Comparison of ENCODE assay signal across 8 mouse cellular contexts in the genomic region with DNA sequence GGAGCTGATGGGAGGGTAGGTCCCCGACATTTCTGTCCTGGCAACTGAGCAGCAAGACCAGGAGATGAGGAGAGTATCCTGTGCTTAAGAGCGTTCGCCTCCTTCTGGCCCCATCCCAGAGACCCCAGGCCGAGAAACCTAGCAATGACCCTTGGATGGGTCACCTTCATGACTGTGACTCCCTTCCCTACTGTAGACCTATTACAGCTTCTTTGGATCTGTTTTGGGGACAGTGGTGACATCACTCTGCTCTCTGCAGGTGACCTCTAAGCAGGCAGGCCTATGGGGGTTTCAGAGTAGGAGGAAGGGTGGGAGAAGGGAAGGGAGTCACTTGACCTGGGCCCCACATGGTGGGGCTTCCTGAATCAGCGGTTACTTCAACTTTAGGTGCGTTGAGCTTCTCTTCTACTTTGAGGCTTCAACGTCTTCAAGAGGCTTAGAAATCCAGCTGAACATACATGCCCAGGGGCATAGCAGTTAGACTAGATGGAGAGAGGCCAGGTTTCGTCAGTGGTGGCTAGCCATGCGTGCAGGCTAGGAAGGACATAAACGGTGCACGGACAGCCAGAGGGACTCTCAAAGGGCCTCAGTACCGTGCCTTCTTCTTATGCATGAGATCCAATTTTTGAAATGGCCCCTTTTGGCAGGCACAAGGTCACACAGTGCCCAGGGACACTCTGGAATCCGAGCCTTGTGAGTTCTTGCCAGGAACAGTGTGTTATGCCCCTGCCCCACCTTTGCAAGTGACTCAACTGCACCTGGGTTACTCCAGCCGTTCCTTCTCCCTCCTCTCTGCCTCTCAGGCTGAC. TPM values are rescaled to one million over a fixed set of nuclear protein-coding genes. Genes with fewer than 3 reads are reported as not detected.
DNase-seq lines count a peak whose midpoint lies in the region; ATAC-seq and TF ChIP-seq lines count a peak whose summit lies in the region.

No protein-coding gene starts in this region.

- DNase-seq in left cerebral cortex, adult 2 months (ENCODE audit: extremely low spot score in 1 of 2, low spot score in 2 of 2) = no peak
- no peak for DNase-seq in left cerebral cortex, adult 11 months (ENCODE audit: low spot score)
- DNase-seq in cerebellum, adult 9-10 months = peak; percentile 80
- DNase-seq in hindbrain, embryonic 10.5 days (ENCODE audit: low spot score) = peak; percentile 12
- no peak for DNase-seq in limb, embryonic 11.5 days (ENCODE audit: low spot score)
- no peak for DNase-seq in gastrocnemius, postnatal 10 days
- DNase-seq in ovary, postnatal 10 days (ENCODE audit: low spot score) = no peak

- peaks cover 25% of the 10 kb centered on the region for H3K4me1 ChIP-seq in hindbrain, embryonic 10.5 days (replicated peaks)
- H3K4me1 ChIP-seq in limb, embryonic 11.5 days (ENCODE audit: control insufficient read depth, insufficient read depth, low read length) = no peaks in the 10 kb centered on the region
- 0 out of 2 replicates have a peak, but pooled peaks cover 9% of the 10 kb centered on the region for H3K4me1 ChIP-seq in stomach, embryonic 14.5 days (ENCODE audit: control insufficient read depth, insufficient read depth, low read length)

- H3K9ac ChIP-seq in limb, embryonic 11.5 days (ENCODE audit: low read length) = no peak overlapping the region
- H3K9ac ChIP-seq in stomach, embryonic 14.5 days (replicated peaks; ENCODE audit: low read depth, low read length) = peak overlapping the region; percentile 55; the same call in 1 of the 2 replicates

- peak overlapping the region; percentile 75 for H3K4me3 ChIP-seq in left cerebral cortex, adult 2 months
- H3K4me3 ChIP-seq in hindbrain, embryonic 10.5 days = peak overlapping the region; percentile 67
- peak overlapping the region; percentile 50 for H3K4me3 ChIP-seq in limb, embryonic 11.5 days (ENCODE audit: low read depth, low read length)
- peak overlapping the region; percentile 50 for H3K4me3 ChIP-seq in stomach, embryonic 14.5 days (ENCODE audit: low read depth, low read length)

- intact Hi-C loops in left cerebral cortex, adult 2 months (cut with DNase I) = loop anchor here (1.0 kb wide), 1 partner anchor 37 kb away; no protein-coding TSS in a partner anchor

- H3K36me3 ChIP-seq in hindbrain, embryonic 10.5 days = no peaks in the 10 kb centered on the region
- no peaks in the 10 kb centered on the region for H3K36me3 ChIP-seq in limb, embryonic 11.5 days (ENCODE audit: control insufficient read depth, insufficient read depth, low read length)
- no peaks in the 10 kb centered on the region for H3K36me3 ChIP-seq in stomach, embryonic 14.5 days (ENCODE audit: control insufficient read depth, insufficient read depth, low read length)

- H3K9me3 ChIP-seq in hindbrain, embryonic 10.5 days = no peaks in the 10 kb centered on the region
- H3K9me3 ChIP-seq in limb, embryonic 11.5 days (ENCODE audit: control insufficient read depth, low read length) = no peaks in the 10 kb centered on the region
- H3K9me3 ChIP-seq in stomach, embryonic 14.5 days (ENCODE audit: control insufficient read depth, low read depth, low read length) = no peaks in the 10 kb centered on the region

- TF ChIP-seq CTCF in left cerebral cortex, adult 2 months (IDR thresholded peaks at IDR 0.05) = no peak

- 13% methylated on average over 14 of the region's 14 CpGs for WGBS in hindbrain, embryonic 10.5 days
- 14% methylated on average over 14 of the region's 14 CpGs for WGBS in limb, embryonic 11.5 days
- WGBS in stomach, embryonic 14.5 days = 21% methylated on average over 14 of the region's 14 CpGs

- no peak for ATAC-seq in limb, embryonic 11.5 days (ENCODE audit: insufficient number of reproducible peaks, low FRiP score, low TSS enrichment, low read depth)
- no peak; the same call in 1 of the 2 replicates for ATAC-seq in stomach, embryonic 14.5 days (ENCODE audit: insufficient number of reproducible peaks, insufficient read depth, low FRiP score, low read depth)

- peak overlapping the region; percentile 96 for H3K27ac ChIP-seq in left cerebral cortex, adult 2 months
- peak overlapping the region; percentile 85 for H3K27ac ChIP-seq in hindbrain, embryonic 10.5 days
- H3K27ac ChIP-seq in limb, embryonic 11.5 days (replicated peaks; ENCODE audit: low read depth, low read length) = no peak overlapping the region
- H3K27ac ChIP-seq in stomach, embryonic 14.5 days (ENCODE audit: low read length) = peak overlapping the region; percentile 49

- H3K4me2 ChIP-seq in limb, embryonic 11.5 days (ENCODE audit: low read depth, severe bottlenecking) = peak overlapping the region; percentile 74
- H3K4me2 ChIP-seq in stomach, embryonic 14.5 days (replicated peaks; ENCODE audit: low read depth, low read length) = peak overlapping the region; percentile 69

- peaks cover 72% of the 10 kb centered on the region for H3K27me3 ChIP-seq in hindbrain, embryonic 10.5 days (ENCODE audit: insufficient read depth, poor library complexity, severe bottlenecking)
- peaks cover 14% of the 10 kb centered on the region for H3K27me3 ChIP-seq in limb, embryonic 11.5 days (ENCODE audit: control insufficient read depth, insufficient read depth, low read length)
- H3K27me3 ChIP-seq in stomach, embryonic 14.5 days (ENCODE audit: control insufficient read depth, insufficient read depth, low read length) = no peaks in the 10 kb centered on the region

RNA-seq across cellular contexts. Expression of a gene that starts 1.3 kb away (rescaled TPM):
- total RNA-seq in left cerebral cortex, adult 2 months (2021) = 10 to 100 TPM; 90.0 to 91.1 TPM
- 6.8 and 11.0 TPM in 2 replicates for polyA plus RNA-seq in hindbrain, embryonic 10.5 days (2016; fragmentation: Nextera tagmentation; extraction: Ambion mirVana)
- 12.0 and 12.2 TPM in 2 replicates for polyA plus RNA-seq in limb, embryonic 11.5 days (2014; fragmentation: Nextera tagmentation; extraction: Ambion mirVana)
- 56.5 and 62.2 TPM in 2 replicates for polyA plus RNA-seq in stomach, embryonic 14.5 days (2014; fragmentation: Nextera tagmentation; extraction: Ambion mirVana)
- total RNA-seq in gastrocnemius, postnatal 10 days (2021) = 1 to 10 TPM; 2.7 to 4.0 TPM

Comparison
In these comparisons a context has a peak if more than half of its experiments do, and no peak if none do; other contexts are left out.
1. DNase-seq: peak in cerebellum, adult 9-10 months (single experiment) and hindbrain, embryonic 10.5 days (single experiment); none in left cerebral cortex, adult 2 months (0 of 2), left cerebral cortex, adult 11 months (single experiment), limb, embryonic 11.5 days (single experiment), gastrocnemius, postnatal 10 days (single experiment) and ovary, postnatal 10 days (single experiment).
2. Peak in every context shown above with its lines, with median percentiles within 50 percentile points of each other: H3K4me3 ChIP-seq.